In the genomic region with DNA sequence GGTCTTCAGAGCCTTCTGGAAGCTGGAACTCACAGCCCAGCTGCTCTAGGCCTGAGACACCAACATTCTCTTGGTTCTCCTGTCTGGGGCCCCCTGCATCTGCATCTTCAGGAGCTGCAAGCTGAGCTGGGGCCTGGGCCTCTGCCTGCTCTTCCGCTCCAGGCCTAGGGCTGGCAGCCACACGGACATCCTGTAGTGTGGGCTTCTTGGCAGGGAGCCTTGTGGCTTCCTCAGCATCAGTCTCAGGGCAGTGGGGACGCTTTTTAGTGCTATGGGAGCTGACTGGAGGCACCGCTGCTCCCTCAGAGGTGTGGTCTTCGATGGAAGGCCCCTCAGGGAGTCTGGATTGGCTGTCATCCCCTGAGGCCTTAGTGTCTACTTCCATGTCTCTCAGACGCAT, we compare ENCODE assay signal across 20 mouse cellular contexts. TPM values are rescaled to one million over a fixed set of nuclear protein-coding genes. Genes with fewer than 3 reads are reported as not detected.
DNase-seq lines count a peak whose midpoint lies in the region; ATAC-seq and TF ChIP-seq lines count a peak whose summit lies in the region.
"Had no signal": no experiment of that assay in that cellular context is flagged by ENCODE, and none has a peak within 500 bp of the region (broad histone marks: within the 10 kb centered on the region; RNA-seq: fewer than 3 reads in every experiment).

No protein-coding gene starts in this region.

- no peak overlapping the region for H3K4me2 ChIP-seq in intestine, postnatal 0 days (replicated peaks; ENCODE audit: low read depth)
- no peak overlapping the region for H3K4me2 ChIP-seq in intestine, embryonic 15.5 days (replicated peaks)
- no peak overlapping the region for H3K4me2 ChIP-seq in liver, postnatal 0 days (ENCODE audit: low read depth, low read length)
- H3K4me2 ChIP-seq in liver, embryonic 12.5 days, result no peak overlapping the region
- H3K4me2 ChIP-seq: forebrain, embryonic 12.5 days; heart, embryonic 15.5 days; limb, embryonic 13.5 days; liver, embryonic 15.5 days; midbrain, embryonic 11.5 days; neural tube, embryonic 12.5 days had no signal

- no peak overlapping the region for H3K4me3 ChIP-seq in intestine, postnatal 0 days (ENCODE audit: low read depth, low read length)
- H3K4me3 ChIP-seq in intestine, embryonic 15.5 days (replicated peaks), result no peak overlapping the region
- no peak overlapping the region for H3K4me3 ChIP-seq in liver, postnatal 0 days (ENCODE audit: low read depth, low read length)
- no peak overlapping the region for H3K4me3 ChIP-seq in liver, embryonic 12.5 days
- no peak overlapping the region for H3K4me3 ChIP-seq in limb, embryonic 10.5 days
- H3K4me3 ChIP-seq: forebrain, embryonic 12.5 days; heart, embryonic 15.5 days; hindbrain, embryonic 10.5 days; limb, embryonic 13.5 days; liver, embryonic 15.5 days; neural tube, embryonic 12.5 days had no signal

- H3K4me1 ChIP-seq in intestine, postnatal 0 days (replicated peaks; ENCODE audit: control insufficient read depth, insufficient read depth, low read length), result no peaks in the 10 kb centered on the region
- no peaks in the 10 kb centered on the region for H3K4me1 ChIP-seq in intestine, embryonic 15.5 days (replicated peaks)
- H3K4me1 ChIP-seq in liver, postnatal 0 days (ENCODE audit: insufficient read depth), result no peaks in the 10 kb centered on the region
- H3K4me1 ChIP-seq in liver, embryonic 12.5 days, result no peaks in the 10 kb centered on the region
- H3K4me1 ChIP-seq in limb, embryonic 10.5 days, result peaks cover 4% of the 10 kb centered on the region; the same call in 1 of the 2 replicates
- H3K4me1 ChIP-seq: liver, embryonic 15.5 days had no signal

- H3K9me3 ChIP-seq in intestine, postnatal 0 days (ENCODE audit: control insufficient read depth), result no peaks in the 10 kb centered on the region
- no peaks in the 10 kb centered on the region for H3K9me3 ChIP-seq in intestine, embryonic 15.5 days
- H3K9me3 ChIP-seq in liver, postnatal 0 days (ENCODE audit: low read length), result no peaks in the 10 kb centered on the region
- no peaks in the 10 kb centered on the region for H3K9me3 ChIP-seq in liver, embryonic 12.5 days (replicated peaks)
- H3K9me3 ChIP-seq in limb, embryonic 10.5 days (replicated peaks), result no peaks in the 10 kb centered on the region
- H3K9me3 ChIP-seq: forebrain, embryonic 12.5 days; heart, embryonic 15.5 days; hindbrain, embryonic 10.5 days; limb, embryonic 13.5 days; liver, embryonic 15.5 days; neural tube, embryonic 12.5 days had no signal

- no peak for TF ChIP-seq CTCF in intestine, postnatal 0 days (IDR thresholded peaks at IDR 0.05; ENCODE audit: low read depth)
- TF ChIP-seq CTCF in liver, postnatal 0 days (IDR thresholded peaks at IDR 0.05; ENCODE audit: low read depth), result no peak

- no peak for ATAC-seq in intestine, postnatal 0 days
- ATAC-seq in intestine, embryonic 15.5 days, result no peak
- ATAC-seq in liver, postnatal 0 days, result peak; percentile 43; the same call in 1 of the 2 replicates
- ATAC-seq in liver, embryonic 12.5 days, result no peak
- peak; percentile 18 for ATAC-seq in activated CD4-positive, CD25-positive, alpha-beta regulatory T cell, adult 4 months

- DNase-seq in liver, postnatal 0 days, result no peak
- peak; percentile 19 for DNase-seq in lung, postnatal 14 days
- DNase-seq in limb, embryonic 10.5 days (ENCODE audit: low spot score), result no peak
- no peak for DNase-seq in T-cell, adult 2 months (ENCODE audit: low spot score)
- DNase-seq: B cell, adult 2 months; cerebellum, adult 9-11 months; right cerebral cortex, postnatal 25 days; thymus, postnatal 25 days had no signal

- no peak overlapping the region for H3K9ac ChIP-seq in intestine, postnatal 0 days (ENCODE audit: low read depth, low read length)
- no peak overlapping the region for H3K9ac ChIP-seq in intestine, embryonic 15.5 days
- no peak overlapping the region for H3K9ac ChIP-seq in liver, postnatal 0 days (replicated peaks)
- H3K9ac ChIP-seq in liver, embryonic 12.5 days, result no peak overlapping the region
- H3K9ac ChIP-seq: forebrain, embryonic 12.5 days; heart, embryonic 15.5 days; limb, embryonic 13.5 days; liver, embryonic 15.5 days; neural tube, embryonic 12.5 days had no signal

- 0 out of 2 replicates have a peak overlapping the region, but pooled peaks have one; percentile 15 for H3K27ac ChIP-seq in intestine, postnatal 0 days (ENCODE audit: low read depth, low read length)
- H3K27ac ChIP-seq in intestine, embryonic 15.5 days, result no peak overlapping the region
- no peak overlapping the region for H3K27ac ChIP-seq in liver, postnatal 0 days (ENCODE audit: low read depth)
- H3K27ac ChIP-seq in liver, embryonic 12.5 days, result no peak overlapping the region
- H3K27ac ChIP-seq in limb, embryonic 10.5 days, result no peak overlapping the region
- H3K27ac ChIP-seq: forebrain, embryonic 12.5 days; heart, embryonic 15.5 days; hindbrain, embryonic 10.5 days; limb, embryonic 13.5 days; liver, embryonic 15.5 days; neural tube, embryonic 12.5 days; stomach, postnatal 0 days had no signal

- no peaks in the 10 kb centered on the region for H3K27me3 ChIP-seq in intestine, postnatal 0 days (replicated peaks; ENCODE audit: control insufficient read depth, insufficient read depth, low read length)
- no peaks in the 10 kb centered on the region for H3K27me3 ChIP-seq in intestine, embryonic 15.5 days (replicated peaks)
- H3K27me3 ChIP-seq in liver, postnatal 0 days (ENCODE audit: insufficient read depth, low read length), result no peaks in the 10 kb centered on the region
- no peaks in the 10 kb centered on the region for H3K27me3 ChIP-seq in liver, embryonic 12.5 days (replicated peaks)
- H3K27me3 ChIP-seq in limb, embryonic 10.5 days (ENCODE audit: low read depth, poor library complexity, severe bottlenecking), result no peaks in the 10 kb centered on the region
- H3K27me3 ChIP-seq: forebrain, embryonic 12.5 days; heart, embryonic 15.5 days; limb, embryonic 13.5 days; liver, embryonic 15.5 days; neural tube, embryonic 12.5 days had no signal

- H3K36me3 ChIP-seq in intestine, postnatal 0 days (ENCODE audit: control insufficient read depth, insufficient read depth), result peaks cover 97% of the 10 kb centered on the region
- peaks cover 66% of the 10 kb centered on the region for H3K36me3 ChIP-seq in intestine, embryonic 15.5 days
- H3K36me3 ChIP-seq in liver, postnatal 0 days (replicated peaks; ENCODE audit: insufficient read depth, low read length), result peaks cover 83% of the 10 kb centered on the region
- peaks cover 94% of the 10 kb centered on the region for H3K36me3 ChIP-seq in liver, embryonic 12.5 days
- peaks cover 97% of the 10 kb centered on the region for H3K36me3 ChIP-seq in limb, embryonic 10.5 days

- TF ChIP-seq EP300 in liver, postnatal 0 days (IDR thresholded peaks at IDR 0.05; ENCODE audit: low read depth), result no peak

- WGBS in intestine, postnatal 0 days, result 81% methylated on average over 6 of the region's 6 CpGs
- WGBS in intestine, embryonic 15.5 days, result 77% methylated on average over 6 of the region's 6 CpGs
- 50% methylated on average over 6 of the region's 6 CpGs for WGBS in liver, postnatal 0 days (ENCODE audit: insufficient replicate concordance)
- WGBS in liver, embryonic 12.5 days (ENCODE audit: insufficient replicate concordance), result 73% methylated on average over 6 of the region's 6 CpGs
- WGBS in limb, embryonic 10.5 days, result 90% methylated on average over 6 of the region's 6 CpGs

RNA-seq across cellular contexts. Expression of gene Il21r, which starts 40.7 kb away (rescaled TPM):
- polyA plus RNA-seq in intestine, postnatal 0 days (2015; fragmentation: Nextera tagmentation; extraction: Ambion mirVana), result 0.08 and 0.09 TPM in 2 replicates
- 0.32 and 0.52 TPM in 2 replicates for polyA plus RNA-seq in intestine, embryonic 15.5 days (2015; fragmentation: Nextera tagmentation; extraction: Ambion mirVana)
- polyA plus RNA-seq in liver, postnatal 0 days (2015; fragmentation: Nextera tagmentation; extraction: Ambion mirVana), result 0.70 TPM in 2 replicates
- polyA plus RNA-seq in liver, embryonic 12.5 days (2016; fragmentation: Nextera tagmentation; extraction: Ambion mirVana), result 1.1 and 1.4 TPM in 2 replicates
- 10 to 100 TPM; 53.6 to 63.4 TPM for polyA plus RNA-seq in activated CD4-positive, CD25-positive, alpha-beta regulatory T cell, adult 4 months (2017; shearing (Covaris generic))
- polyA plus RNA-seq in limb, embryonic 10.5 days (2016; fragmentation: Nextera tagmentation; extraction: Ambion mirVana), result 0.19 and 0.21 TPM in 2 replicates

Comparison
In these comparisons a context has a peak if more than half of its experiments do, and no peak if none do; other contexts are left out.
1. ATAC-seq: peak in liver, postnatal 0 days (single experiment) and activated CD4-positive, CD25-positive, alpha-beta regulatory T cell, adult 4 months (single experiment); none in intestine, postnatal 0 days (single experiment), intestine, embryonic 15.5 days (single experiment) and liver, embryonic 12.5 days (single experiment).
2. RNA of gene Il21r, which starts 40.7 kb away (polyA plus RNA-seq): 53.6 to 63.4 TPM in activated CD4-positive, CD25-positive, alpha-beta regulatory T cell, adult 4 months; 1.1 to 1.4 TPM in liver, embryonic 12.5 days, 0.70 TPM in liver, postnatal 0 days, 0.32 to 0.52 TPM in intestine, embryonic 15.5 days, 0.19 to 0.21 TPM in limb, embryonic 10.5 days and 0.08 to 0.09 TPM in intestine, postnatal 0 days; every median in the first group is over 10 times any median in the second.